Mouse (Mus musculus) ES-E14 (cell line): ENCODE results near the gene Pgd. TPM values are rescaled to one million over a fixed set of nuclear protein-coding genes. Genes with fewer than 3 reads are reported as not detected.
"Not testable (repeated sequence)": the region's sequence is repeated elsewhere in the genome, so short reads cannot be mapped to it uniquely, and the experiment has no call there.

Source experiments
- DNase-seq: peaks from one replicate; pipeline ENCODE4 v3.0.0-alpha.2; 2013; ENCODE audit warnings: low read depth, low spot score
- H3K27ac ChIP-seq: 2 replicates; pipeline ENCODE4 v1.5.1; 2012; ENCODE audit warnings: low read depth, mild to moderate bottlenecking, low read length, moderate library complexity, mixed read lengths; ENCODE audit not compliant: poor library complexity, insufficient read depth, severe bottlenecking
- H3K36me3 ChIP-seq: 2 replicates; pipeline ENCODE4 v1.6.1; 2012; ENCODE audit warnings: mild to moderate bottlenecking, low read length, moderate library complexity, mixed read lengths; ENCODE audit not compliant: control insufficient read depth, poor library complexity, insufficient read depth, severe bottlenecking
- H3K4me1 ChIP-seq, 2 experiments: fragments of 150-350 bp in 1 of 2; sonication (generic) in 1 of 2; 2 replicates each; pipeline ENCODE4 v1.6.1; 2012; ENCODE audit warnings: low read length in 2 of 2, mild to moderate bottlenecking in 1 of 2, mixed read lengths in 1 of 2; ENCODE audit not compliant: control insufficient read depth in 2 of 2, insufficient read depth in 2 of 2, poor library complexity in 1 of 2
- H3K4me3 ChIP-seq, 2 experiments: fragments of 150-350 bp in 1 of 2; sonication (generic) in 1 of 2; 2 replicates each; pipeline ENCODE4 v1.5.1; 2012; ENCODE audit warnings: low read length in 2 of 2, low read depth in 1 of 2, mild to moderate bottlenecking in 1 of 2, mixed read lengths in 1 of 2; ENCODE audit not compliant: insufficient read depth in 1 of 2, poor library complexity in 1 of 2, severe bottlenecking in 1 of 2
- H3K9ac ChIP-seq: 2 replicates; pipeline ENCODE4 v1.6.1; 2012; ENCODE audit warnings: low read depth, mild to moderate bottlenecking, low read length, mixed read lengths; ENCODE audit not compliant: poor library complexity, insufficient read depth, severe bottlenecking
- H3K9me3 ChIP-seq: fragments of 150-350 bp; sonication (generic); 2 replicates; pipeline ENCODE4 v1.6.1; 2012; ENCODE audit warnings: low read depth, mild to moderate bottlenecking, low read length; ENCODE audit not compliant: control insufficient read depth, insufficient read depth
- CHD2 ChIP-seq: IDR thresholded peaks from 2 replicates; pipeline ENCODE4 v1.6.1; 2014; ENCODE audit warnings: mild to moderate bottlenecking, low read depth, low read length, inconsistent platforms
- HCFC1 ChIP-seq: IDR thresholded peaks from 2 replicates; pipeline ENCODE4 v1.6.1; 2012; ENCODE audit warnings: low read length, inconsistent platforms, borderline replicate concordance; ENCODE audit not compliant: insufficient read depth
- MAFK ChIP-seq: IDR thresholded peaks from 2 replicates; pipeline ENCODE4 v1.6.1; 2014; ENCODE audit warnings: mild to moderate bottlenecking, low read depth, low read length, inconsistent platforms; ENCODE audit not compliant: insufficient read depth
- ZNF384 ChIP-seq: IDR thresholded peaks from 2 replicates; pipeline ENCODE4 v1.6.1; 2012; ENCODE audit warnings: low read depth, low read length, inconsistent platforms
- in situ Hi-C, 2 experiments: fragments of 600-800 bp; cut with MboI; formaldehyde crosslinking; loops; one replicate each; pipeline ENCODE4 v1.15.1; 2025; ENCODE audit warnings: low sequenced_read_pairs in 2 of 2, inconsistent platforms in 1 of 2; ENCODE audit not compliant: unreplicated experiment in 2 of 2
- total RNA-seq: library from RNA; depleted of rRNA; stranded (reverse); fragments of 300-350 nt; gene quantifications from 2 replicates; pipeline ENCODE4 v1.2.3, GENCODE M21; 2012; rRNA removed

Gene Pgd
- total RNA-seq, 1 experiment = 63.7 TPM

GRCm38 (mm10) chr4:149101456-149101855 is 65.1 kb downstream of the Pgd start:
- no peaks in the 10 kb centered on the region for H3K9me3 ChIP-seq
- H3K9ac ChIP-seq = no peak overlapping the region
- in situ Hi-C loops = no loop called here
- TF ChIP-seq HCFC1 (no peak), MAFK (no peak), ZNF384 (no peak), CHD2 (no peak)
- no peak overlapping the region for H3K4me3 ChIP-seq
- H3K27ac ChIP-seq = no peak overlapping the region
- H3K36me3 ChIP-seq = peaks cover 3% of the 10 kb centered on the region; the same call in 1 of the 2 replicates
- peaks cover 0 to 3% of the 10 kb centered on the region in 2 experiments; a peak in 1 of 4 replicates for H3K4me1 ChIP-seq
- no peak for DNase-seq

- H3K9me3 ChIP-seq, DNase-seq: not testable (repeated sequence)
Observed at GRCm38 (mm10) chr4:149100449-149100848, 66.1 kb downstream of the Pgd start.

More at GRCm38 (mm10) chr4:149100449-149100848, 66.1 kb downstream of the Pgd start:
- H3K36me3 ChIP-seq, H3K4me1 ChIP-seq, H3K9ac ChIP-seq, H3K27ac ChIP-seq, in situ Hi-C loops: not testable (repeated sequence)
- peak overlapping the region in 1 of 2 experiments; percentile 100; a peak in 1 of 4 replicates for H3K4me3 ChIP-seq
- peak; percentile 92 for TF ChIP-seq ZNF384

Other genes starting within 250 kb of the Pgd start
- gene Pex14, start 66.9 kb downstream of the Pgd start, total RNA-seq = 80.3 and 126 TPM in 2 replicates
- gene Dffa, start 62.6 kb downstream of the Pgd start, total RNA-seq = 10.3 and 15.2 TPM in 2 replicates
- 1.7 and 1.9 TPM in 2 replicates for gene Cort, start 40.0 kb downstream of the Pgd start, total RNA-seq
- 15.2 and 15.9 TPM in 2 replicates for gene Cenps, start 29.1 kb downstream of the Pgd start, total RNA-seq
- 27.1 and 28.7 TPM in 2 replicates for gene Kif1b, start 140.9 kb upstream of the Pgd start, total RNA-seq